Mouse (Mus musculus) megakaryocyte-erythroid progenitor cell, adult 5-6 weeks (primary cell): ENCODE measurements at regions not wholly inside any gene's neighbourhood (a gene's known extent, or its start where the extent isn't known, plus 50 kb on each side); places are given as distances from the start of the nearest gene placed in this dataset.

ENCODE experiments used
- ATAC-seq: replicated peaks from 2 replicates; pipeline ENCODE4 v1.8.0; 2016; ENCODE audit warnings: mild to moderate bottlenecking, inconsistent platforms; ENCODE audit not compliant: severe bottlenecking, poor library complexity, low FRiP score, low TSS enrichment

GRCm38 (mm10) chr17:84879146-84879545, 77.4 kb upstream of the Ppm1b start:
- ATAC-seq: no peak

DNA sequence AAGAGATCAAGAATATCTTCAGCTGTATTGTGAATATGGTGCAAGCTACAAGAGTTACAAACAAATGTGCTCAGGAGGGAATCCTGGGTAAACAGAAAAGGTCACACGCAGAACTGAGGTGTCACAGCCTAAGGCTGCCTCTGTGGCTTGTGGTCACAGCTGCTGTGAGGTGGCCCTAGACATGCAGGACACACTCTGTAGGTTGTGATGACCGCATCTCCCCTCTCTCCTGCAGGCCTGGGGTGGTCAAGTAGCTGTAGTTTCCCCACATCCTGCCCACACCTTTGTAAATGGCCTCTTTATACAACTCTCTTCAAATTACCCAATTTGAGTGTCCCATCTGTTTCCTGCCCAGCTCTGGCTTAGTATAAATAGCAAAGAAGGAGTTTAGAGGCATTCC, 75.6 kb upstream of the Ppm1b start:
- ATAC-seq: no peak

- no peak for ATAC-seq
Observed at GRCm38 (mm10) chr17:84888525-84888924, 68.0 kb upstream of the Ppm1b start.

- ATAC-seq: no peak
Observed at GRCm38 (mm10) chr17:84890871-84891599, 65.5 kb upstream of the Ppm1b start.

- ATAC-seq: peak; percentile 96
Observed at GRCm38 (mm10) chr17:84893273-84894033, 63.1 kb upstream of the Ppm1b start.

DNA sequence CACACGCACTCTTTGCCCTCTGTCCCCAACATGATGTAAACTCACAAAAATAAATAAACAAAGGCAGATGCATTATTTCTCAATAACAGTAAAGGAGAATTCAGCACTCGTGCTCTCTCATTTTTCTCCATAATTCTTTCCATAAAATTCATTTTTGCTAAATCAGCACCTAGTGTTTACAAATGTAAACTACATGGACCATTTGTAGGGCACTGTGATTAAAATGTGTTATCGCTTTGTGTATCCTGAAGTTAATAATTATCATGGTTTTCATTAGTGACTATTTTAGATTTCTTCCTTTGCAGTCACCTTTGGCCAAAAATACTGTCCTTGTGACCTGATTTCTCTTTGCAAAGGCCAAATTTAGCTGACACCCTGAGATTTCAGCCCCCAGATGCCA, 61.0 kb upstream of the Ppm1b start:
- no peak for ATAC-seq

DNA sequence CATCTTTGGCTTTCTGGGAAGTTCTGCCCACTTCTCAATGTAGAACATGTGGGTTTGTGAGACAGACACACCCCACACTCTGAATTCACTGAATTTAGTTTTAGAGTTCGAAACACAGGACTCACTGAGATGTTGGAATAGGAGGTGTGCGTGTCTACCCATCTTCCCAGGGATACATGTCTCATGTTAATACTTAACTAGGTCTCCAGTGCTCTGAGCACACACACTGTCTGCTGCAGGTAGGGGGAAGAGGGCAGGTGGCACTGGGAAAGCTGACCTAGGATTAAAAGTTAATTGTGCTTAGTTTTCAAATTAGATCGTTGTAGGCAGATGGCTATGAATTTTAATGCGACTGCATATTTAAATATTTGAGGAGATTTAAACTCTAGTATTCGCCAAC, 60.0 kb upstream of the Ppm1b start:
- ATAC-seq: no peak

DNA sequence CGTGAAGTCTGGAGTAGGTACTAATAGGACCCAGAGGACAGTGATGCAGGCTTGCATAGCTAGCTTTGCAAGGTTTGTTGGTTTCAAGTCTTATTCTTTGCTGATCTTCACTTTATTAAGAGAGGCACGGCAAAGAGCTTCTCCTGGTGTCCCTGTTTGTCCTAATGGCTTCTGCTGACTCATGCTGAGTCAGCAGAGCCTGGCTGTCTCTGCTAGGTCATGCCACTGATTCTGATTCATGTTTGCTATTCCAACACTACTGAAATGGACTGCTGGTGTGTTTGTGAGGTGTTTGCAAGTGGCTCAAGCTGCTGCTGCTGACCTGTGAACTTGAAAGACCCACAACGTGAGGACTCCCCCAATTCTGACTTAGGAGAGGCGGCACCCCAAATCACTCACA, 58.1 kb upstream of the Ppm1b start:
- ATAC-seq: no peak

- no peak for ATAC-seq
Observed at GRCm38 (mm10) chr17:84903625-84904337, 52.8 kb upstream of the Ppm1b start.
